Mouse (Mus musculus) macrophage (primary cell): ENCODE results near the gene Sin3a. TPM values are rescaled to one million over a fixed set of nuclear protein-coding genes. Genes with fewer than 3 reads are reported as not detected.

Source experiments
- H3K27ac ChIP-seq: fragments of 350-480 bp; formaldehyde crosslinking; 2 replicates; pipeline ENCODE4 v1.9.0; 2021
- H3K36me3 ChIP-seq: fragments of 350-480 bp; formaldehyde crosslinking; 2 replicates; pipeline ENCODE4 v1.9.0; 2021; ENCODE audit errors: inconsistent target
- H3K4me3 ChIP-seq: fragments of 350-480 bp; formaldehyde crosslinking; 2 replicates; pipeline ENCODE4 v1.9.0; 2021; ENCODE audit errors: inconsistent target
- H3K79me2 ChIP-seq: fragments of 350-480 bp; formaldehyde crosslinking; 2 replicates; pipeline ENCODE4 v1.9.0; 2021; ENCODE audit errors: inconsistent target
- WGBS: methylation state at CpG from one replicate; pipeline ENCODE4 v1.1.7; 2026; ENCODE audit warnings: inconsistent platforms; ENCODE audit not compliant: missing documents; 5-methylcytosine and 5-hydroxymethylcytosine counted together
- polyA plus RNA-seq: library from polyadenylated mRNA; stranded (reverse); fragments of 250-400 nt; gene quantifications from 3 replicates; pipeline ENCODE4 v1.2.4, GENCODE M21; 2018; ENCODE audit warnings: inconsistent platforms

The Sin3a gene
- polyA plus RNA-seq, 1 experiment from 2014 or later: 29.7 TPM

- Histone ChIP-seq H3K79me2 (no peaks in the 10 kb centered on the region), H3K36me3 (peaks cover 15% of the 10 kb centered on the region; the same call in 1 of the 2 replicates), H3K27ac (no peak overlapping the region), H3K4me3 (no peak overlapping the region)
- 95% methylated on average over 17 of the region's 17 CpGs for WGBS
These were observed 74.7 kb downstream of the Sin3a start for GRCm38 (mm10) chr9:57146451-57147066.

GRCm38 (mm10) chr9:57147205-57148143 is 75.6 kb downstream of the Sin3a start:
- H3K27ac ChIP-seq: peak overlapping the region; percentile 68
- WGBS: 8% methylated on average over 19 of the region's 19 CpGs
- peak overlapping the region; percentile 68 for H3K4me3 ChIP-seq

GRCm38 (mm10) chr9:57148144-57148878 is 76.5 kb downstream of the Sin3a start, which contains the start of gene Neil1:
Neil1 (minus strand) TSS chr9:57148305.
- Histone ChIP-seq H3K36me3 (peaks cover 7% of the 10 kb centered on the region; the same call in 1 of the 2 replicates), H3K27ac (peak within 1 kb of the TSS; percentile 68), H3K4me3 (peak within 1 kb of the TSS; percentile 68), H3K79me2 (no peaks in the 10 kb centered on the region)
- WGBS: 2% methylated on average over 26 of the region's 27 CpGs

More at GRCm38 (mm10) chr9:57147205-57148143, 75.6 kb downstream of the Sin3a start:
- Histone ChIP-seq H3K79me2 (no peaks in the 10 kb centered on the region), H3K36me3 (peaks cover 13% of the 10 kb centered on the region; the same call in 1 of the 2 replicates)

GRCm38 (mm10) chr9:57149021-57149420 is 77.2 kb downstream of the Sin3a start:
- WGBS: 90% methylated on average over 6 of the region's 6 CpGs
- Histone ChIP-seq H3K36me3 (peaks cover under 1% of the 10 kb centered on the region; the same call in 1 of the 2 replicates), H3K4me3 (no peak overlapping the region), H3K79me2 (no peaks in the 10 kb centered on the region), H3K27ac (no peak overlapping the region)

- 92% methylated on average over 5 of the region's 5 CpGs for WGBS
- no peaks in the 10 kb centered on the region for H3K79me2 ChIP-seq
- H3K36me3 ChIP-seq: peaks cover 11% of the 10 kb centered on the region; the same call in 1 of the 2 replicates
- H3K27ac ChIP-seq: no peak overlapping the region
- no peak overlapping the region for H3K4me3 ChIP-seq
These were observed 78.4 kb downstream of the Sin3a start for GRCm38 (mm10) chr9:57150192-57150591.

- Histone ChIP-seq H3K4me3 (no peak overlapping the region), H3K36me3 (peaks cover 21% of the 10 kb centered on the region; the same call in 1 of the 2 replicates), H3K79me2 (peaks cover 9% of the 10 kb centered on the region; the same call in 1 of the 2 replicates), H3K27ac (no peak overlapping the region)
- WGBS: 89% methylated on average over 6 of the region's 6 CpGs
These were observed 80.5 kb downstream of the Sin3a start for GRCm38 (mm10) chr9:57152331-57152730.

- WGBS: 95% methylated on average over 6 of the region's 7 CpGs
- H3K27ac ChIP-seq: no peak overlapping the region
- no peak overlapping the region for H3K4me3 ChIP-seq
These were observed 84.5 kb downstream of the Sin3a start for GRCm38 (mm10) chr9:57156383-57156782.

GRCm38 (mm10) chr9:57156823-57157222 is 85.0 kb downstream of the Sin3a start:
- 93% methylated on average over 8 of the region's 8 CpGs for WGBS
- H3K4me3 ChIP-seq: peak overlapping the region; percentile 81; the same call in 1 of the 2 replicates
- peaks cover 15% of the 10 kb centered on the region; the same call in 1 of the 2 replicates for H3K79me2 ChIP-seq
- H3K36me3 ChIP-seq: peaks cover 21% of the 10 kb centered on the region; the same call in 1 of the 2 replicates
- H3K27ac ChIP-seq: peak overlapping the region; percentile 89

More at GRCm38 (mm10) chr9:57156383-57156782, 84.5 kb downstream of the Sin3a start:
- H3K36me3 ChIP-seq: peaks cover 21% of the 10 kb centered on the region; the same call in 1 of the 2 replicates
- peaks cover 15% of the 10 kb centered on the region; the same call in 1 of the 2 replicates for H3K79me2 ChIP-seq

GRCm38 (mm10) chr9:57157499-57157898 is 85.7 kb downstream of the Sin3a start:
- H3K27ac ChIP-seq: peak overlapping the region; percentile 89
- peak overlapping the region; percentile 81 for H3K4me3 ChIP-seq
- 44% methylated on average over 13 of the region's 13 CpGs for WGBS

GRCm38 (mm10) chr9:57158013-57158470 is 86.2 kb downstream of the Sin3a start, which contains the start of gene Commd4:
Commd4 (minus strand) TSS chr9:57158331.
- Histone ChIP-seq H3K27ac (peak within 1 kb of the TSS; percentile 89), H3K4me3 (peak within 1 kb of the TSS; percentile 81), H3K79me2 (peaks cover 15% of the 10 kb centered on the region; the same call in 1 of the 2 replicates), H3K36me3 (peaks cover 21% of the 10 kb centered on the region; the same call in 1 of the 2 replicates)
- under 1% methylated on average over 24 of the region's 24 CpGs for WGBS

More at GRCm38 (mm10) chr9:57157499-57157898, 85.7 kb downstream of the Sin3a start:
- Histone ChIP-seq H3K36me3 (peaks cover 21% of the 10 kb centered on the region; the same call in 1 of the 2 replicates), H3K79me2 (peaks cover 15% of the 10 kb centered on the region; the same call in 1 of the 2 replicates)

GRCm38 (mm10) chr9:57158506-57158905 is 86.7 kb downstream of the Sin3a start:
- Histone ChIP-seq H3K36me3 (peaks cover 21% of the 10 kb centered on the region; the same call in 1 of the 2 replicates), H3K4me3 (peak overlapping the region; percentile 81), H3K79me2 (peaks cover 15% of the 10 kb centered on the region; the same call in 1 of the 2 replicates), H3K27ac (peak overlapping the region; percentile 89)
- 24% methylated on average over 8 of the region's 11 CpGs for WGBS

GRCm38 (mm10) chr9:57162496-57162895 is 90.7 kb downstream of the Sin3a start:
- WGBS: 11% methylated on average over 3 of the region's 3 CpGs
- H3K36me3 ChIP-seq: no peaks in the 10 kb centered on the region
- H3K79me2 ChIP-seq: peaks cover 4% of the 10 kb centered on the region; the same call in 1 of the 2 replicates
- H3K27ac ChIP-seq: no peak overlapping the region
- no peak overlapping the region for H3K4me3 ChIP-seq

- 77% methylated on average over 2 of the region's 2 CpGs for WGBS
These were observed 91.3 kb downstream of the Sin3a start for GRCm38 (mm10) chr9:57163137-57163536.

More at GRCm38 (mm10) chr9:57163137-57163536, 91.3 kb downstream of the Sin3a start:
- Histone ChIP-seq H3K4me3 (no peak overlapping the region), H3K27ac (no peak overlapping the region), H3K36me3 (no peaks in the 10 kb centered on the region), H3K79me2 (no peaks in the 10 kb centered on the region)
